Mouse (Mus musculus): Measurements from ENCODE around the gene Vmn2r19. TPM values are rescaled to one million over a fixed set of nuclear protein-coding genes. Genes with fewer than 3 reads are reported as not detected.
"Not testable (repeated sequence)": the region's sequence is repeated elsewhere in the genome, so short reads cannot be mapped to it uniquely, and the experiment has no call there.

The Vmn2r19 gene
- polyA plus RNA-seq, 1 experiment from 2014 or later: not detected

DNA sequence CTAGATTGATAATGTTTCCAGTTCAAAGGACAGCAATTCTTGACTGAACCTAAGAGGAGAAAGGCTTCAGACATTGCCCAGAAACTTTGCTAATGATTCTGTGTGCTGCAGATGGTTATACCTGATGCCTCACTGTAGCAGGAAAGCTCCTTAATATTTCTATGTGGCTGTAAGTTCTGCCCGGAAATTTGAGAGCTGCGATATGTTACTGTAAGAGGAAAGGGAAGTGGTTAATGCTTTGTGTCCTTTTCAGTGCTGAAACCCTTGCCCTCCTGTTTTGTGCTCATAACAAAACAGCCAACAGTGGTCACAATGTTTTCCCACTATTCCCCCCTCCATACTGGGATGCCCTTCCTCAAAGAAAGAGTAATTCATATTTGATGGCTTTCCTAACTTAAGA is 21.8 kb upstream of the Vmn2r19 start:
- 88% methylated on average over 2 of the region's 2 CpGs for whole genome bisulfite sequencing
- no peaks in the 10 kb centered on the region for H3K27me3 ChIP-seq (ENCODE audit: control insufficient read depth, insufficient read depth, low read length)
- H3K4me3 ChIP-seq (replicated peaks; ENCODE audit: low read length): no peak overlapping the region
- H3K9ac ChIP-seq: no peak overlapping the region
- ATAC-seq (ENCODE audit: low FRiP score): no peak
- no peak overlapping the region for H3K27ac ChIP-seq
- no peak for DNase-seq (ENCODE audit: low spot score)
- H3K9me3 ChIP-seq (ENCODE audit: control insufficient read depth, low read length): no peaks in the 10 kb centered on the region
- no peaks in the 10 kb centered on the region for H3K36me3 ChIP-seq (replicated peaks; ENCODE audit: control insufficient read depth, insufficient read depth)
- no peak overlapping the region for H3K4me2 ChIP-seq (replicated peaks)
- H3K4me1 ChIP-seq (replicated peaks; ENCODE audit: control insufficient read depth, insufficient read depth, low read length): no peaks in the 10 kb centered on the region

DNA sequence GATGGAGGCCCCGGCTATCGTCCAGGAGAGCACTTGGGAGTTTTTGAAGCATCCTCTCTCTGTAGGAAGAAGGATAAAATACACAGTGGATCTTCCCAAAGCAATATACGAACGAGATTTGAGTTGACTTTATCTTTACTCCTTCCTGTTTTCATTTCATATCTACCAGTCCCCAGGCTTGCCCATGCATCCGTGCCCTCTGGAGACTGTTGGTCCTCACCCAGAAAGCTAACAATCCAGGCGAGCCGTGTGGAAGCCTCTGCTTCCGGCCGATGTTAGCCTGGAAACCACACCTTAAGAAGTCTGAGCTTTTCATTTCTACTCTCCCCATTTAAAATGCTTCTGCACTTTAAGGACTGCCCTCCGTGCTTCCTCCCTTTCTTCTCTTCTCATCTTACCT is 19.2 kb upstream of the Vmn2r19 start:
- Histone ChIP-seq H3K9ac (no peak overlapping the region), H3K4me3 (replicated peaks; ENCODE audit: low read length) (no peak overlapping the region), H3K4me2 (replicated peaks) (no peak overlapping the region), H3K36me3 (replicated peaks; ENCODE audit: control insufficient read depth, insufficient read depth) (no peaks in the 10 kb centered on the region), H3K27ac (no peak overlapping the region), H3K9me3 (ENCODE audit: control insufficient read depth, low read length) (no peaks in the 10 kb centered on the region), H3K27me3 (ENCODE audit: control insufficient read depth, insufficient read depth, low read length) (no peaks in the 10 kb centered on the region), H3K4me1 (replicated peaks; ENCODE audit: control insufficient read depth, insufficient read depth, low read length) (no peaks in the 10 kb centered on the region)
- 87% methylated on average over 10 of the region's 10 CpGs for WGBS
- DNase-seq (ENCODE audit: low spot score) (no peak), ATAC-seq (ENCODE audit: low FRiP score) (no peak)

GRCm38 (mm10) chr6:123289753-123290152 is 18.4 kb upstream of the Vmn2r19 start, which contains the start of gene Clec4e:
Clec4e (minus strand) TSS chr6:123289870.
- Histone ChIP-seq H3K9me3 (ENCODE audit: control insufficient read depth, low read length) (no peaks in the 10 kb centered on the region), H3K9ac (no peak within 1 kb of the TSS), H3K27me3 (ENCODE audit: control insufficient read depth, insufficient read depth, low read length) (no peaks in the 10 kb centered on the region), H3K4me1 (replicated peaks; ENCODE audit: control insufficient read depth, insufficient read depth, low read length) (no peaks in the 10 kb centered on the region), H3K27ac (no peak within 1 kb of the TSS), H3K36me3 (replicated peaks; ENCODE audit: control insufficient read depth, insufficient read depth) (no peaks in the 10 kb centered on the region), H3K4me2 (replicated peaks) (no peak within 1 kb of the TSS), H3K4me3 (replicated peaks; ENCODE audit: low read length) (no peak within 1 kb of the TSS)
- WGBS: 84% methylated on average over 4 of the region's 4 CpGs
- DNase-seq (ENCODE audit: low spot score) (no peak), ATAC-seq (ENCODE audit: low FRiP score) (no peak)

DNA sequence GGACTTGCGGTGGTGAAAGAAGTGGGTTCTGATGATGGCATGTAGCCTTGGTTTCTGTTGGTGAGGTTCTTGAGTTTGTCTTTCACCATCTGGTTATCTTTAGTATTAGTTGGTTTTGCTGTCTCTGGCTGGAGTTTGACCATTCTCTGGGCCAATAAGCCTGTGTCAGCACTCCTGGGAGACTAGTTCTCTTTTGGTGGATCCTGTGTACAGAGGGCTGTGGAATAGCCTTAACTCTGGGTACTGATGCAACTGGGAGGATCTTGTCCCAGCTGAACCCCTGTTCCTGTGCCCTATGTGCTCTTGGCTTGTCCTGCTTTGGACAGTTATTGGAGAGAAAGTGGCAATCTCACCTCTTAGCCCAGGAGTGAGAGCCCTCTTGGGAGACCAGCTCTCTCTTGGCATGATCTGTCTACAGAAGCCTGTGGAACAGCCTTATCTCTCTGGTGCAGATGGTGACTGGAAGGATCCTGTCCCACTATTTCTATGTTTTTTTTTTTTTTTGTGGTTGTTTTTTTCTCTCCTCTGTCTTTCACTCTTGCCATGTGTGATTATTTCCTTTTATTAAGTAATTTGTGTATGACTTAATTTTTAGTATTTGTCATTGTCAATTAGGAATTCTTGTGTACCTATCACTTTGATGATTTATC is 15.3 kb upstream of the Vmn2r19 start:
- H3K27ac ChIP-seq: no peak overlapping the region
- ATAC-seq (ENCODE audit: low FRiP score) (no peak), DNase-seq (ENCODE audit: low spot score) (no peak)
- H3K36me3 ChIP-seq (replicated peaks; ENCODE audit: control insufficient read depth, insufficient read depth): no peaks in the 10 kb centered on the region
- 91% methylated on average over 1 of the region's 1 CpGs for WGBS
- H3K4me2 ChIP-seq (replicated peaks): no peak overlapping the region
- no peaks in the 10 kb centered on the region for H3K9me3 ChIP-seq (ENCODE audit: control insufficient read depth, low read length)
- H3K9ac ChIP-seq: no peak overlapping the region
- H3K4me3 ChIP-seq (replicated peaks; ENCODE audit: low read length): no peak overlapping the region
- H3K27me3 ChIP-seq (ENCODE audit: control insufficient read depth, insufficient read depth, low read length): no peaks in the 10 kb centered on the region
- H3K4me1 ChIP-seq (replicated peaks; ENCODE audit: control insufficient read depth, insufficient read depth, low read length): no peaks in the 10 kb centered on the region

DNA sequence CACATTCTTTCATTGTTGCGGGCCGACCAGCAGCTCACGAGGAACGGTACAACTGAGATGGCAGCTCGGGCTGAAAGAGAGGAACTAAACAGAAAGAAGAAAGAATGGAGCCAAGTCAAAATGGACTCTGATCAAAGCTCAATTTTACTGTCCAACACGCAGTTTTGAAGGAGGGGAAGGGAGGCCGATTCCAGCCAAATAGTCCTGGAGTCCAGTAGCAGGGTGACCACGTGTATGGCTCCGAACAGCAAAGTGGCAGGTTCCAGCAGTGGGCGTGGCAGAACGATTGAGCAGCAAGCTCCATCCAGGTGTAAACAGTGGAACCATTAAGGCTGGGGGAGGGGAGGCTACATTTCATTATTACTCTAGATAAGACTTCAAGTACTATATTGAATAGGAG is 14.6 kb upstream of the Vmn2r19 start:
- H3K27me3 ChIP-seq (ENCODE audit: control insufficient read depth, insufficient read depth, low read length); ATAC-seq (ENCODE audit: low FRiP score); H3K9me3 ChIP-seq (ENCODE audit: control insufficient read depth, low read length); H3K9ac ChIP-seq; H3K4me3 ChIP-seq (replicated peaks; ENCODE audit: low read length); H3K4me1 ChIP-seq (replicated peaks; ENCODE audit: control insufficient read depth, insufficient read depth, low read length); DNase-seq (ENCODE audit: low spot score); H3K27ac ChIP-seq; H3K4me2 ChIP-seq (replicated peaks); H3K36me3 ChIP-seq (replicated peaks; ENCODE audit: control insufficient read depth, insufficient read depth): not testable (repeated sequence)
- WGBS: 89% methylated on average over 11 of the region's 11 CpGs

GRCm38 (mm10) chr6:123296687-123297086 is 11.4 kb upstream of the Vmn2r19 start:
- H3K27ac ChIP-seq: no peak overlapping the region
- no peak for ATAC-seq (ENCODE audit: low FRiP score)
- WGBS: 82% methylated on average over 1 of the region's 1 CpGs
- no peaks in the 10 kb centered on the region for H3K4me1 ChIP-seq (replicated peaks; ENCODE audit: control insufficient read depth, insufficient read depth, low read length)
- no peaks in the 10 kb centered on the region for H3K36me3 ChIP-seq (replicated peaks; ENCODE audit: control insufficient read depth, insufficient read depth)
- H3K9me3 ChIP-seq (ENCODE audit: control insufficient read depth, low read length): no peaks in the 10 kb centered on the region
- H3K4me2 ChIP-seq (replicated peaks): no peak overlapping the region
- no peak for DNase-seq (ENCODE audit: low spot score)
- no peak overlapping the region for H3K9ac ChIP-seq
- H3K27me3 ChIP-seq (ENCODE audit: control insufficient read depth, insufficient read depth, low read length): no peaks in the 10 kb centered on the region
- H3K4me3 ChIP-seq (replicated peaks; ENCODE audit: low read length): no peak overlapping the region

- H3K4me2 ChIP-seq (replicated peaks); H3K4me3 ChIP-seq (replicated peaks; ENCODE audit: low read length); H3K9me3 ChIP-seq (ENCODE audit: control insufficient read depth, low read length); H3K27ac ChIP-seq; H3K9ac ChIP-seq; H3K4me1 ChIP-seq (replicated peaks; ENCODE audit: control insufficient read depth, insufficient read depth, low read length); H3K36me3 ChIP-seq (replicated peaks; ENCODE audit: control insufficient read depth, insufficient read depth); ATAC-seq (ENCODE audit: low FRiP score); DNase-seq (ENCODE audit: low spot score); H3K27me3 ChIP-seq (ENCODE audit: control insufficient read depth, insufficient read depth, low read length): not testable (repeated sequence)
- WGBS: 94% methylated on average over 7 of the region's 7 CpGs
Measured at GRCm38 (mm10) chr6:123306315-123306714, 1.8 kb upstream of the Vmn2r19 start.

- no peak for ATAC-seq (ENCODE audit: low FRiP score)
- no peak overlapping the region for H3K27ac ChIP-seq
- DNase-seq (ENCODE audit: low spot score): no peak
- H3K36me3 ChIP-seq (replicated peaks; ENCODE audit: control insufficient read depth, insufficient read depth): no peaks in the 10 kb centered on the region
- H3K4me1 ChIP-seq (replicated peaks; ENCODE audit: control insufficient read depth, insufficient read depth, low read length): no peaks in the 10 kb centered on the region
- no peak overlapping the region for H3K9ac ChIP-seq
- H3K27me3 ChIP-seq (ENCODE audit: control insufficient read depth, insufficient read depth, low read length): no peaks in the 10 kb centered on the region
- H3K9me3 ChIP-seq (ENCODE audit: control insufficient read depth, low read length): no peaks in the 10 kb centered on the region
- WGBS: 43% methylated on average over 2 of the region's 2 CpGs
- no peak overlapping the region for H3K4me3 ChIP-seq (replicated peaks; ENCODE audit: low read length)
- H3K4me2 ChIP-seq (replicated peaks): no peak overlapping the region
Measured at GRCm38 (mm10) chr6:123332503-123332902, 24.4 kb downstream of the Vmn2r19 start.

- Histone ChIP-seq H3K4me3 (replicated peaks; ENCODE audit: low read length) (no peak overlapping the region), H3K4me2 (replicated peaks) (no peak overlapping the region), H3K36me3 (replicated peaks; ENCODE audit: control insufficient read depth, insufficient read depth) (no peaks in the 10 kb centered on the region), H3K27me3 (ENCODE audit: control insufficient read depth, insufficient read depth, low read length) (no peaks in the 10 kb centered on the region), H3K4me1 (replicated peaks; ENCODE audit: control insufficient read depth, insufficient read depth, low read length) (no peaks in the 10 kb centered on the region), H3K9me3 (ENCODE audit: control insufficient read depth, low read length) (no peaks in the 10 kb centered on the region), H3K27ac (no peak overlapping the region), H3K9ac (no peak overlapping the region)
- ATAC-seq (ENCODE audit: low FRiP score) (peak; percentile 37; the same call in 1 of the 2 replicates), DNase-seq (ENCODE audit: low spot score) (no peak)
Measured at GRCm38 (mm10) chr6:123340093-123340492, 32.0 kb downstream of the Vmn2r19 start.

DNA sequence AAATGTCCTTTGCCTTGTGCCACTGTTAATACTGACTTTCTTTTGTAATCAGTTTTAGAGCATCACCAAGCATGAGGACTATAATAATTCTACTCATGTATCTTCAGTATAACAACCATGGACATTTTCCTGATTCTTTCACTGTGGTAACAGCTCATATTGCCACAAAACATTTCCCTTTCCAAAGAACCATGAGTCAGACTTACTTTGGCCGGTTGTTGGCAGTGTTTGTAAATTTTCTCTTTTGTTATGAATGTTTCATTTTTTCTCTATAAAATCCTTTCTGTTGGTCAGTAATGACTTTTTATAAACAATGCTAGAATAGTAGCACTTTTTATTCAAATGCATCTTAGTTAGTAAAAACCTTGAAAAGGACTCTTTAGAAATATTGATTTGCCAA is 38.0 kb downstream of the Vmn2r19 start:
- no peak overlapping the region for H3K4me3 ChIP-seq (replicated peaks; ENCODE audit: low read length)
- no peak overlapping the region for H3K9ac ChIP-seq
- no peaks in the 10 kb centered on the region for H3K4me1 ChIP-seq (replicated peaks; ENCODE audit: control insufficient read depth, insufficient read depth, low read length)
- DNase-seq (ENCODE audit: low spot score): no peak
- no peak overlapping the region for H3K4me2 ChIP-seq (replicated peaks)
- no peak overlapping the region for H3K27ac ChIP-seq
- ATAC-seq (ENCODE audit: low FRiP score): no peak
- H3K9me3 ChIP-seq (ENCODE audit: control insufficient read depth, low read length): no peaks in the 10 kb centered on the region
- H3K27me3 ChIP-seq (ENCODE audit: control insufficient read depth, insufficient read depth, low read length): no peaks in the 10 kb centered on the region
- H3K36me3 ChIP-seq (replicated peaks; ENCODE audit: control insufficient read depth, insufficient read depth): no peaks in the 10 kb centered on the region
- WGBS: 86% methylated on average over 1 of the region's 1 CpGs

Data from hindbrain, embryonic 14.5 days (tissue).